Mouse (Mus musculus): Measurements from ENCODE around the gene Lef1.

DNA sequence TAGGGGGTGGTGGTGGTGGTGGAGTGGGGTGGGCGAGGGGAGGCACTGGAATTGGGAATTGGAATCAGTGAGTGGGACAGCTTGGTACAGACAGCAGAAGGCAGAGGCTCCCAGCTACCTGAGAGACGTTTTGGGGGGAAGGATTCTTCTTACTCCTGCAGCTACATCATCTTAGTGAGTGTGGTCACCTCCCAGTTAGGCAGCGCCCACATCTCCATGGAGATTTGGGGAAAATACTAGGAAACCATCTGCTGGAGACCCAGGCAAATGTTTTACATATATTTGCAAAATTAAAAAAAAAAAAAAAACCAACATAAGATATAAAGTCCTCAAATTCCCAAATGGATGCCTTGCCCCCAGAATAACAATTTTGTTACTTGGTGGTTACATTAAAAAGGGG lies 88.7 kb downstream of the Lef1 start:
- TF ChIP-seq CTCF (IDR thresholded peaks at IDR 0.05; ENCODE audit: control insufficient read depth, insufficient read depth, low read length) (no peak), POLR2A (IDR thresholded peaks at IDR 0.05; ENCODE audit: borderline replicate concordance, control insufficient read depth, low read depth, low read length) (no peak)
